ENCODE assay signal across 8 mouse cellular contexts in the genomic region with DNA sequence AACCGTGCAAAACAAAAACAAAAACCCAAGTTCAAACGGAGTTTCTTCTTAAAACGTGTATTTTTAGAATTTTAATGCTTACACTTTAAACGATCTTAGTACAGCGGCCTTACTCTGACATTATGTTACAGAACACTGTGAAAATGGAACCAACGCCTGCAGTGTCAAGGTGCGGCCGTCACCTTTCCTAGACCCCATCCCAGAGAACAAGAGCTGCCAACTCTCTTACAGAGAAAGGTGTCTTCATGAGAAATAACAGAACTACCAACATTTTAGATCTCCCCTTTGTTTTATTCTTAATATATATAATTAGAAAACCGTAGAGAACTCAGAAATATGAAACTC. TPM values are rescaled to one million over a fixed set of nuclear protein-coding genes. Genes with fewer than 3 reads are reported as not detected.
DNase-seq lines count a peak whose midpoint lies in the region; ATAC-seq and TF ChIP-seq lines count a peak whose summit lies in the region.

No protein-coding gene starts in this region.

- peak overlapping the region; percentile 77 for H3K4me3 ChIP-seq in heart, embryonic 12.5 days
- H3K4me3 ChIP-seq in ES-E14 (ENCODE audit: insufficient read depth in 1 of 2, low read depth in 1 of 2, low read length in 2 of 2, poor library complexity in 1 of 2, severe bottlenecking in 1 of 2): peak overlapping the region; percentile 37 to 95; a peak in 3 of 4 replicates

- H3K4me1 ChIP-seq in heart, embryonic 12.5 days (replicated peaks): peaks cover 9% of the 10 kb centered on the region
- peaks cover 5 to 6% of the 10 kb centered on the region in 2 experiments; a peak in 3 of 4 replicates for H3K4me1 ChIP-seq in ES-E14 (ENCODE audit: control insufficient read depth in 2 of 2, insufficient read depth in 2 of 2, low read length in 2 of 2, poor library complexity in 1 of 2)

- no peaks in the 10 kb centered on the region for H3K9me3 ChIP-seq in heart, embryonic 12.5 days (replicated peaks)
- no peaks in the 10 kb centered on the region for H3K9me3 ChIP-seq in ES-E14 (ENCODE audit: control insufficient read depth, insufficient read depth, low read depth, low read length)

- peak overlapping the region; percentile 67 for H3K27ac ChIP-seq in heart, embryonic 12.5 days (ENCODE audit: poor library complexity, severe bottlenecking)
- H3K27ac ChIP-seq in ES-E14 (ENCODE audit: insufficient read depth, low read depth, low read length, poor library complexity, severe bottlenecking): no peak overlapping the region

- WGBS in heart, embryonic 12.5 days: 17% methylated on average over 9 of the region's 9 CpGs

- peak overlapping the region; percentile 90 for H3K4me2 ChIP-seq in heart, embryonic 12.5 days

- intact Hi-C loops in gastrocnemius, postnatal 14 days (cut with DNase I; ENCODE audit: low total_unique reads): no loop called here

- peak overlapping the region; percentile 48; the same call in 1 of the 2 replicates for H3K9ac ChIP-seq in heart, embryonic 12.5 days
- H3K9ac ChIP-seq in ES-E14 (ENCODE audit: insufficient read depth, low read depth, low read length, poor library complexity, severe bottlenecking): peak overlapping the region; percentile 40; the same call in 1 of the 2 replicates

- in situ Hi-C loops in ES-E14 (cut with MboI; ENCODE audit: low sequenced_read_pairs in 2 of 2, unreplicated experiment in 2 of 2): no loop called here

- H3K27me3 ChIP-seq in heart, embryonic 12.5 days (replicated peaks): no peaks in the 10 kb centered on the region

- ATAC-seq in heart, embryonic 12.5 days (ENCODE audit: insufficient number of reproducible peaks, low FRiP score): peak; percentile 37; the same call in 1 of the 2 replicates
- peak; percentile 5; the same call in 1 of the 2 replicates for ATAC-seq in granulocyte monocyte progenitor cell, adult 5-6 weeks (replicated peaks; ENCODE audit: poor library complexity, severe bottlenecking)
- ATAC-seq in megakaryocyte, adult 5-6 weeks (ENCODE audit: poor library complexity, severe bottlenecking): peak; percentile 23; the same call in 1 of the 2 replicates

- DNase-seq in heart, postnatal 4 days: no peak
- DNase-seq in ES-E14 (ENCODE audit: low read depth, low spot score): no peak
- no peak for DNase-seq in right cerebral cortex, postnatal 36 days (ENCODE audit: low spot score in 2 of 2)
- no peak for DNase-seq in gastrocnemius, adult 18-20 months (ENCODE audit: low spot score)
- DNase-seq in gastrocnemius, postnatal 14 days: no peak

- H3K36me3 ChIP-seq in heart, embryonic 12.5 days: peaks cover 63% of the 10 kb centered on the region
- peaks cover 51% of the 10 kb centered on the region for H3K36me3 ChIP-seq in ES-E14 (ENCODE audit: control insufficient read depth, insufficient read depth, low read length, poor library complexity, severe bottlenecking)

TF ChIP-seq in ES-E14, 5 proteins besides CTCF, POLR2A, EP300 and RAD21:
- TF ChIP-seq CHD2 (IDR thresholded peaks at IDR 0.05; ENCODE audit: low read depth, low read length) (no peak), HCFC1 (IDR thresholded peaks at IDR 0.05; ENCODE audit: borderline replicate concordance, insufficient read depth, low read length) (no peak), ZNF384 (IDR thresholded peaks at IDR 0.05; ENCODE audit: low read depth, low read length) (no peak), ZC3H11A (IDR thresholded peaks at IDR 0.05; ENCODE audit: borderline replicate concordance, low read depth, low read length) (no peak), MAFK (IDR thresholded peaks at IDR 0.05; ENCODE audit: insufficient read depth, low read depth, low read length) (no peak)

RNA-seq across cellular contexts. Expression of gene Pwp2, which starts 0.4 kb away (rescaled TPM):
- 14.1 and 14.2 TPM in 2 replicates for polyA plus RNA-seq in heart, embryonic 12.5 days (2016; fragmentation: Nextera tagmentation; extraction: Ambion mirVana)
- total RNA-seq in heart, postnatal 4 days (2021): 10 to 100 TPM; 10.2 to 11.0 TPM
- 60.9 and 67.4 TPM in 2 replicates for total RNA-seq in ES-E14 (2012; rRNA removed)
- 17.2 and 17.9 TPM in 2 replicates for total RNA-seq in granulocyte monocyte progenitor cell, adult 5-6 weeks (2014; fragmentation: Nextera tagmentation)
- 22.9 and 27.0 TPM in 2 replicates for total RNA-seq in granulocyte monocyte progenitor cell, adult 5-6 weeks (2017)
- 2.2 and 3.0 TPM in 2 replicates for total RNA-seq in megakaryocyte, adult 5-6 weeks (2015)
- 7.4 and 8.8 TPM in 2 replicates for total RNA-seq in megakaryocyte, adult 5-6 weeks (2017)
- 10 to 100 TPM in 1 of 2 experiments, 1 to 10 TPM in 1; 9.5 to 10.7 TPM for total RNA-seq in gastrocnemius, adult 18-20 months (2021)
- total RNA-seq in gastrocnemius, postnatal 14 days (2021): 1 to 10 TPM; 8.2 to 8.8 TPM

RNA-seq across cellular contexts. Expression of gene D10Jhu81e, which starts 15.8 kb away (rescaled TPM):
- polyA plus RNA-seq in heart, embryonic 12.5 days (2016; fragmentation: Nextera tagmentation; extraction: Ambion mirVana): 38.0 and 38.7 TPM in 2 replicates
- 100 to 1,000 TPM; 198 to 215 TPM for total RNA-seq in heart, postnatal 4 days (2021)
- 31.6 and 40.2 TPM in 2 replicates for total RNA-seq in ES-E14 (2012; rRNA removed)
- 44.6 and 52.8 TPM in 2 replicates for total RNA-seq in granulocyte monocyte progenitor cell, adult 5-6 weeks (2014; fragmentation: Nextera tagmentation)
- 76.3 and 84.9 TPM in 2 replicates for total RNA-seq in granulocyte monocyte progenitor cell, adult 5-6 weeks (2017)
- 22.7 and 25.3 TPM in 2 replicates for total RNA-seq in megakaryocyte, adult 5-6 weeks (2015)
- 57.6 and 69.2 TPM in 2 replicates for total RNA-seq in megakaryocyte, adult 5-6 weeks (2017)
- total RNA-seq in gastrocnemius, adult 18-20 months (2021): 100 to 1,000 TPM; 258 to 262 TPM
- total RNA-seq in gastrocnemius, postnatal 14 days (2021): 100 to 1,000 TPM; 146 to 175 TPM

RNA-seq across cellular contexts. Expression of gene Trappc10, which starts 59.1 kb away (rescaled TPM):
- polyA plus RNA-seq in heart, embryonic 12.5 days (2016; fragmentation: Nextera tagmentation; extraction: Ambion mirVana): 14.5 and 16.1 TPM in 2 replicates
- 10 to 100 TPM; 43.6 to 45.3 TPM for total RNA-seq in heart, postnatal 4 days (2021)
- 26.1 and 27.9 TPM in 2 replicates for total RNA-seq in ES-E14 (2012; rRNA removed)
- total RNA-seq in granulocyte monocyte progenitor cell, adult 5-6 weeks (2014; fragmentation: Nextera tagmentation): 30.9 and 46.2 TPM in 2 replicates
- 31.4 and 34.1 TPM in 2 replicates for total RNA-seq in granulocyte monocyte progenitor cell, adult 5-6 weeks (2017)
- 26.1 and 37.9 TPM in 2 replicates for total RNA-seq in megakaryocyte, adult 5-6 weeks (2015)
- 26.9 and 29.1 TPM in 2 replicates for total RNA-seq in megakaryocyte, adult 5-6 weeks (2017)
- 10 to 100 TPM; 37.9 to 41.4 TPM for total RNA-seq in gastrocnemius, adult 18-20 months (2021)
- 10 to 100 TPM; 30.3 to 31.7 TPM for total RNA-seq in gastrocnemius, postnatal 14 days (2021)
